Comparison of ENCODE assay signal across 26 mouse cellular contexts in the genomic region with DNA sequence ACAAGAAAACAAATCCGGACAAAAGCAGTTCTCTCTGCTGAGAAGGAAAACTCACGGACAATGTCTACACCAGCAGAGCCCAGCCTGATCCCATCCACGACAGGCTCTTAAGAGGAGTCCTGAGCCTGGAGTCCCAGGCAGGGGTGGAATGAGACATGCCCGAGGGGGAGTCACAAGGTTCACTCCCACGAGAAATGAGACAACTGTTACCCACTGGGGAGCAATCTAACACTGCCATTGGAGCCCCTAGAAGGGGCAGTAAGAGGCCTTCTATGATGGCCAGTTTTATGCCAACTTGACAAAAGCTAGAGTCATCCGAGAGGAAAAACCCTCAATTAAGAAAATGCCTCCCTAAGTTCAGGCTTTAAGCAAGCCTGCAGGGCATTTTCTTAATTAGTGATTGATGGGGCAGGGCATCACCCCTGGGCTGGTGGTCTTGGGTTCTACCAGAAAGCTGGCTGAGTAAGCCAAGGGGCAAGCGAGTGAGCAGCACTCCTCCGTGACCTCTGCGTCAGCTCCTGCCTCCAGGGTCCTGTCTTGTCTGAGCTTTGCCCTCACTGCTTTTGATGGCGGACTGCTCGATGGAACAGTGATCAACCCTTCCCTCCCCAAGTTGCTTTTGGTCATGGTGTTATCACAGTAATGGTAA.
DNase-seq lines count a peak whose midpoint lies in the region; ATAC-seq lines count a peak whose summit lies in the region.
"Had no signal": no experiment of that assay in that cellular context is flagged by ENCODE, and none has a peak within 500 bp of the region (broad histone marks: within the 10 kb centered on the region; RNA-seq: fewer than 3 reads in every experiment).

No protein-coding gene starts in this region.

- peaks cover 25% of the 10 kb centered on the region for H3K4me1 ChIP-seq in kidney, embryonic 15.5 days
- H3K4me1 ChIP-seq: embryonic facial prominence, embryonic 15.5 days; forebrain, embryonic 12.5 days had no signal

- ATAC-seq in kidney, embryonic 15.5 days (replicated peaks; ENCODE audit: low FRiP score), result 0 out of 2 replicates have a peak, but pooled peaks have one; percentile 23
- ATAC-seq: CD4-positive, CD25-positive, alpha-beta regulatory T cell, adult 4 months; forebrain, embryonic 14.5 days; forebrain, embryonic 16.5 days had no signal

- H3K4me2 ChIP-seq in kidney, embryonic 15.5 days, result no peak overlapping the region
- H3K4me2 ChIP-seq: embryonic facial prominence, embryonic 13.5 days; embryonic facial prominence, embryonic 15.5 days; forebrain, embryonic 12.5 days had no signal

- H3K9ac ChIP-seq in kidney, embryonic 15.5 days, result no peak overlapping the region
- H3K9ac ChIP-seq: embryonic facial prominence, embryonic 13.5 days; embryonic facial prominence, embryonic 15.5 days; forebrain, embryonic 12.5 days had no signal

- 44% methylated on average over 11 of the region's 11 CpGs for WGBS in kidney, embryonic 15.5 days

- H3K27me3 ChIP-seq in kidney, embryonic 15.5 days, result no peaks in the 10 kb centered on the region
- H3K27me3 ChIP-seq: CH12.LX; embryonic facial prominence, embryonic 13.5 days; embryonic facial prominence, embryonic 15.5 days; forebrain, embryonic 12.5 days had no signal

- H3K9me3 ChIP-seq in kidney, embryonic 15.5 days (replicated peaks), result no peaks in the 10 kb centered on the region
- H3K9me3 ChIP-seq: embryonic facial prominence, embryonic 13.5 days; embryonic facial prominence, embryonic 15.5 days; forebrain, embryonic 10.5 days; forebrain, embryonic 12.5 days had no signal

- peak; percentile 62 for DNase-seq in heart, adult 11 months
- no peak for DNase-seq in heart, postnatal 4 days
- DNase-seq in kidney, adult 11 months, result no peak
- DNase-seq in testis, postnatal 10 days (ENCODE audit: low spot score), result peak; percentile 33
- DNase-seq in testis, postnatal 14 days (ENCODE audit: low spot score), result no peak
- DNase-seq: adrenal gland, adult 2 months; adrenal gland, postnatal 10 days; adrenal gland, postnatal 25 days; B cell, adult 2 months; cerebellum, adult 11 months; cerebellum, adult 18-20 months; cerebellum, adult 8-10 months; cerebellum, adult 9-11 months; cerebellum, postnatal 14 days; cerebellum, postnatal 36 days; embryo, embryonic 11 days had no signal

- no peak overlapping the region for H3K4me3 ChIP-seq in kidney, embryonic 15.5 days (replicated peaks)
- H3K4me3 ChIP-seq: embryonic facial prominence, embryonic 13.5 days; embryonic facial prominence, embryonic 15.5 days; erythroblast, embryonic 14.5 days; forebrain, embryonic 10.5 days; forebrain, embryonic 12.5 days had no signal

- H3K27ac ChIP-seq in kidney, embryonic 15.5 days, result no peak overlapping the region
- H3K27ac ChIP-seq: embryonic facial prominence, embryonic 13.5 days; embryonic facial prominence, embryonic 15.5 days; forebrain, embryonic 10.5 days; forebrain, embryonic 12.5 days had no signal

- no peaks in the 10 kb centered on the region for H3K36me3 ChIP-seq in kidney, embryonic 15.5 days
- H3K36me3 ChIP-seq: embryonic facial prominence, embryonic 13.5 days; embryonic facial prominence, embryonic 15.5 days; forebrain, embryonic 10.5 days; forebrain, embryonic 12.5 days had no signal

Comparison
In these comparisons a context has a peak if more than half of its experiments do, and no peak if none do; other contexts are left out.
1. DNase-seq: peak in heart, adult 11 months (single experiment) and testis, postnatal 10 days (single experiment); none in heart, postnatal 4 days (single experiment), kidney, adult 11 months (single experiment) and testis, postnatal 14 days (single experiment).